Mouse (Mus musculus) liver, postnatal 0 days (tissue): ENCODE data around the gene Tmem87a. TPM values are rescaled to one million over a fixed set of nuclear protein-coding genes. Genes with fewer than 3 reads are reported as not detected.

Experiments used
- ATAC-seq: fragments of 200-750 bp; cut with Nextera tagmentation; 2 replicates; pipeline ENCODE4 v1.8.0; 2017; ENCODE audit warnings: mild to moderate bottlenecking, moderate library complexity
- DNase-seq: peaks from one replicate; pipeline ENCODE4 v3.0.0-alpha.2; 2016
- H3K27ac ChIP-seq: fragments of 300-500 bp; sonication (generic); 2 replicates; pipeline ENCODE4 v1.5.1; 2014; ENCODE audit warnings: antibody characterized with exemption, moderate library complexity, mild to moderate bottlenecking, low read depth
- H3K27me3 ChIP-seq: fragments of 300-500 bp; sonication (generic); 2 replicates; pipeline ENCODE4 v1.6.1; 2014; ENCODE audit warnings: low read length, control low read depth, mixed read lengths; ENCODE audit not compliant: insufficient read depth
- H3K36me3 ChIP-seq: fragments of 300-500 bp; sonication (generic); replicated peaks from 2 replicates; pipeline ENCODE4 v1.6.1; 2014; ENCODE audit warnings: mild to moderate bottlenecking, control low read depth, low read length, moderate library complexity, mixed read lengths; ENCODE audit not compliant: insufficient read depth
- H3K4me1 ChIP-seq: fragments of 300-500 bp; sonication (generic); 2 replicates; pipeline ENCODE4 v1.6.1; 2014; ENCODE audit warnings: antibody characterized with exemption, mild to moderate bottlenecking, control low read depth; ENCODE audit not compliant: insufficient read depth
- H3K4me2 ChIP-seq: fragments of 300-500 bp; sonication (generic); 2 replicates; pipeline ENCODE4 v1.6.1; 2014; ENCODE audit warnings: low read depth, mild to moderate bottlenecking, low read length, moderate library complexity, mixed read lengths
- H3K4me3 ChIP-seq: fragments of 300-500 bp; sonication (generic); 2 replicates; pipeline ENCODE4 v1.5.1; 2014; ENCODE audit warnings: low read depth, low read length
- H3K9ac ChIP-seq: fragments of 300-500 bp; sonication (generic); replicated peaks from 2 replicates; pipeline ENCODE4 v1.6.1; 2014; ENCODE audit warnings: mild to moderate bottlenecking, moderate library complexity
- H3K9me3 ChIP-seq: fragments of 300-500 bp; sonication (generic); 2 replicates; pipeline ENCODE4 v1.6.1; 2016; ENCODE audit warnings: mild to moderate bottlenecking, control low read depth, low read length, mixed read lengths
- CTCF ChIP-seq: sonication (generic); IDR thresholded peaks from 2 replicates; pipeline ENCODE4 v1.5.1; 2016; ENCODE audit warnings: antibody characterized with exemption, low read depth
- EP300 ChIP-seq: IDR thresholded peaks from 2 replicates; pipeline ENCODE4 v1.6.1; 2016; ENCODE audit warnings: antibody characterized with exemption, low read depth, mild to moderate bottlenecking
- WGBS: fragments of 180-500 bp; shearing (Covaris S2); extraction: QIAGEN DNeasy Blood & Tissue Kit; methylation state at CpG from one replicate; pipeline ENCODE4 v1.1.7; 2014; ENCODE audit not compliant: insufficient replicate concordance; 5-methylcytosine and 5-hydroxymethylcytosine counted together
- polyA plus RNA-seq: library from polyadenylated mRNA; unstranded; fragments of >200 nt; fragmentation: Nextera tagmentation; extraction: Ambion mirVana; gene quantifications from 2 replicates; pipeline ENCODE4 v1.2.1, GENCODE M21; 2015

Gene Tmem87a
- polyA plus RNA-seq, 1 experiment from 2014 or later: 3.2 TPM

DNA sequence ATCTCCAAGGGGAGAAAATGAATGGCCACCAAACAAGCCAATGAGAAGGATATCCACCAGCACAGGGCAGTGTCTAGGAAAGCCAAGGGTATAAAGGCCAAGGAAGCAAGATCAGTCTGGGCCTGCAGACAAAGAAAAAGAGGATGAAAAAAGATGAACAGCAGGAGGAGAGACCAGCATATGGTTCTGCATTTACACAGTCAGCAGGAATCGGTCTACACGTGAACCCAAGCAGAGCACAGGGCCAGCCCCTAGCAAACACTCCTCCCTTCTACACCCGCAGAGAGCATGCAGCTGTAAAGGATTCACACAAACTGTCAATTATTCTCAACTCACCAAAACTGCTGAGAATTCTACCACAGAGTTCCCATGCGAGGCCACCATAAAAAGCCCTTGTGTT, 30.1 kb downstream of the Tmem87a start:
- Histone ChIP-seq H3K27me3 (no peaks in the 10 kb centered on the region), H3K9me3 (no peaks in the 10 kb centered on the region), H3K4me1 (no peaks in the 10 kb centered on the region), H3K36me3 (peaks cover 66% of the 10 kb centered on the region), H3K4me2 (no peak overlapping the region), H3K9ac (no peak overlapping the region), H3K4me3 (no peak overlapping the region), H3K27ac (no peak overlapping the region)
- ATAC-seq (no peak), DNase-seq (no peak)
- 85% methylated on average over 4 of the region's 4 CpGs for WGBS
- TF ChIP-seq CTCF (no peak), EP300 (no peak)

DNA sequence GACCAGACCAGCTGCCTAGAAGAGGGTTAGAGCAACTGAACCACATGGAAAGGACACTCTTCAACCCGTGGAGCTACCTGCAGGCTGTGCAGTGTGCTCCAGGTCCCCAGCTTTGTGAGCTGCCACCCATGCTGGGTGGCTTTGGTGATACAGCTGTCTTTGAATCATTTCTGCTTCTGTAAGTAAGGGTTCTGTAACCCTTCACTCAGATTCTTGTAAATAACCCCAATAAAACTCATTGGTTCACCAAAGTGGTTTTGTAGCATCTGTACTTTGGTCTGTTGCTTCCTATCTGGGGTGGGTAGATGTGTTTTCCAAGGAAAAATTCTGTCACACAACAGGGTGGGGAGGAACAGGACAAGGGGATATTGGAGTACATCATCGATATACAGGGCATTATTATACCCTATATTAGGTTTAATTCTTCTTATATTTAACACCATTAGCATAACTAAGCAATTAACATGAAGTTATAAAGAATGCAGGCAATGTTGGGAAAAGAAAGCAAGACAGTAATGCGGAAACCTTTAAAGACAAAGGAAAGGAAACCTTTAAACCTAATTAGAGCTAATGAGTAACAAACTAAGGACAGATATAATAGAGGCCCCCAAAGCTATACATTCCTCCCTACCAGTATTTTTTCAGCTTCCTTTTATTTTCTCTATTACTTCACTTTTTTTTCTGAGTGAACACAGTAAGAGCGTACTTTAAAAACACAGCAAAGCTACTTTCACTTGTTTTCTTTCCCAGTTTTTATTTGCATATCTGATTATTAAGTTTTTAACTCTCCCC, 36.3 kb downstream of the Tmem87a start:
- Histone ChIP-seq H3K4me3 (no peak overlapping the region), H3K27ac (no peak overlapping the region), H3K27me3 (no peaks in the 10 kb centered on the region), H3K9me3 (no peaks in the 10 kb centered on the region), H3K9ac (no peak overlapping the region), H3K4me2 (no peak overlapping the region), H3K4me1 (no peaks in the 10 kb centered on the region), H3K36me3 (peaks cover 64% of the 10 kb centered on the region)
- WGBS: 90% methylated on average over 4 of the region's 4 CpGs
- no peak for TF ChIP-seq EP300
- TF ChIP-seq CTCF: no peak
- DNase-seq (no peak), ATAC-seq (no peak)

DNA sequence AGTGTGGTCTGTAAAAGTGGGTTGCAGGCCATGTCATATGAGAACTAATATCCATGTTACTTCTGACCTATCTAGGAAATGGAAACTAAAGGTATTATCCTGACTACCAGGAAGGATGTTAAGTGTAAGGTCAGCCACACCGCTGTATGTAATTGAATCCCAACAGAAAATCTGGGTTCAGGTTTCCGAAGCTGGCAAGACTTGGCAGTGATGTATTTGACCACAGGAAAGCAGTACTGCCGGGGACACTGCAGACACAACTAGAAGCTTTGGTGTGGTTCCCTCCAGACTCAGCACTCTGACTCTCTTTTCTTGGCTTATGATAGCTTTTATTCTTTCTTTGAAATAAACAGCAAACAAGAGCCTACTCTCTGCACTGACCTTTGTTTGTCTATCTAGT, 37.4 kb downstream of the Tmem87a start:
- Histone ChIP-seq H3K4me3 (no peak overlapping the region), H3K4me1 (no peaks in the 10 kb centered on the region), H3K4me2 (no peak overlapping the region), H3K27me3 (no peaks in the 10 kb centered on the region), H3K36me3 (peaks cover 62% of the 10 kb centered on the region), H3K9ac (no peak overlapping the region), H3K9me3 (no peaks in the 10 kb centered on the region), H3K27ac (no peak overlapping the region)
- TF ChIP-seq EP300: no peak
- WGBS: 80% methylated on average over 3 of the region's 3 CpGs
- no peak for DNase-seq
- ATAC-seq: no peak

DNA sequence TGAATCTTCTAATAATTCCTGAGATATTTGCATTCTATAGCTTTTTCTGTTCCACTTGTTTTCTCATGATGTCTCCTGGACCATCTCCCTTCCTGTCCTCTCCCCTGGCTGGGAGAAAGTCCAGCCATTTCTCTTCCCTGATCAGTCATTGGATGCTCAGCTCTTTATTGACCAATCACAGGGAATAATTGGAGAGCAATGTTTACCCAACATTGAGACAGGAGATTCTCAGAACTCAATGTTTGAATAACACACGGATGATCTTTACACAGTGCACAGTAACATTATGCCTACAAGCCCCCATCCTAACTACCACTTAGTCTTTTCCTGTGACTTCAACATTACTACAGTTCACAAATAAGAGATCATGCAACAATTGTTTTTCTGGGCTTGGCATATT, 43.5 kb downstream of the Tmem87a start:
- 63% methylated on average over 1 of the region's 1 CpGs for WGBS

DNA sequence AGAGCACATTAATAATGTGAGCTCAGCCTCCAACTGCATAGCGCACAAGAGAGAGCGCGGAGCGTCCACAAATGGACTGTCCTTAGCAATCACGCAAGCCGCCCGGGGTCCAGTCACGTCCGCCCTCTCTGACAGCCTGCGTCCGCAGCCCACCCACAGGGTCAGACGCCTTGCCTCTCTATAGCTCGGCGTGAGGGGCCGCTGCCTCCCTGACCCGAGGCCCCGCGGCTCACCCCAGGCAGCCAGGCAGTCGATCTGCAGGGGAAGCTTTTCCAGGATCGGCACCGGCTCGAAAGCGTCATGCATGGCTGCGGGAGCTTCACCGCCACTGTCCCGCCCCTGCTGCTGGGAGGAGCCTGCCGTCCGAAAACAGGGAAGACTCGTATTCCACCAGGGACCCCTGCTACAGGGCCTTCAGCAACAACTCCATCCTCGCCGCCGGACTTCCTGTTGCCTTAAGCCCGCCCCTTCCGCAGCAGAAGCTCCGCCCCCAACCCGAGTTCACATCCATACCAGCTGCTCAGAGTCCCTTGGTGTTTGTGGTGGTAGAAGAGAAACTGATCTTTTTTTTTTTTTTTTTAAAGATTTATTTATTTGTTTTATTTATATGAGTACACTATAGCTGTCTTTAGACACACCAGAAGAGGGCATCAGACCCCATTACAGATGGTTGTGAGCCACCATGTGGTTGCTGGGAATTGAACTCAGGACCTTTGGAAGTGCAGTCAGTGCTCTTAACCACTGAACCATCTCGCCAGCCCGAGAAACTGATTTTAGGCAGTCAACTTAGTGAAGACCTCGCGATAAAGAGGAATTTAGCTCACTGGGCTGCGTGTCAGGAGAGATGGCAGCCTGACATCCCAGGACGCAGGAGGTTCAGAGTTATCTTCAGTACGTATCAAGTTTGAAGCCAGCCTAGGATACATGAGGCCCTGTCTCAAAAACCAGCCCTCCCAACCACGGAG, 50.9 kb downstream of the Tmem87a start, which contains the start of gene Vps39:
Vps39 (minus strand) TSS at position 456 of the 965 bp plus-strand sequence.
- Histone ChIP-seq H3K4me1 (peaks cover 12% of the 10 kb centered on the region), H3K9me3 (no peaks in the 10 kb centered on the region), H3K9ac (peak within 1 kb of the TSS; percentile 86), H3K4me2 (peak within 1 kb of the TSS; percentile 79), H3K27ac (peak within 1 kb of the TSS; percentile 70), H3K27me3 (no peaks in the 10 kb centered on the region), H3K4me3 (peak within 1 kb of the TSS; percentile 91), H3K36me3 (peaks cover 24% of the 10 kb centered on the region)
- 9% methylated on average over 44 of the region's 44 CpGs for WGBS
- DNase-seq (peak; percentile 93), ATAC-seq (peak; percentile 93)
- TF ChIP-seq CTCF (0 out of 2 replicates have a peak, but pooled peaks have one; percentile 12), EP300 (no peak)

More for the DNA sequence above, 43.5 kb downstream of the Tmem87a start:
- Histone ChIP-seq H3K4me2 (no peak overlapping the region), H3K4me1 (no peaks in the 10 kb centered on the region), H3K4me3 (no peak overlapping the region), H3K27me3 (no peaks in the 10 kb centered on the region), H3K36me3 (peaks cover 33% of the 10 kb centered on the region), H3K9ac (no peak overlapping the region), H3K9me3 (no peaks in the 10 kb centered on the region), H3K27ac (peak overlapping the region; percentile 23; the same call in 1 of the 2 replicates)
- ATAC-seq (peak; percentile 93), DNase-seq (no peak)
- TF ChIP-seq CTCF (no peak), EP300 (no peak)

DNA sequence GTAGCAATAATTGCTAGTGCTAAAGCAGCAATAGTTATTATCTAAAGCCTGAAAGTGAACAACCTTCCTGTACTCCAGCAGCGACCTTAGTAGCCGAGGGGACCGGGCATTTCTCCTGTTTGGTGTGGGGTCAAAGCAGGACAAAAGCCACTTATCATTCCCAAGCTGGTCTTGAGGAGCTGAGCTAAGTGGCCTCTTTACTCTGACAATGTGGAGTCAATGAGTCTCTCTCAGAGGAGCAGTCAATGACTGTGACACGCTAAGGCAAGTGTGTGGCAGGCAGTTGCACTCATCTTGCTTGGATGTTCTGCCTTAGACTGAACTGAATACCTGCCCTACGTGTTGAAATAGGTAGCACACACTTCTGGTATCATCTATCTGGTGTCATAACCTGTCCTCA, 52.6 kb downstream of the Tmem87a start:
- no peak overlapping the region for H3K4me3 ChIP-seq

More for the DNA sequence above, 52.6 kb downstream of the Tmem87a start:
- Histone ChIP-seq H3K27me3 (no peaks in the 10 kb centered on the region), H3K4me2 (no peak overlapping the region), H3K27ac (no peak overlapping the region), H3K36me3 (peaks cover 24% of the 10 kb centered on the region), H3K9me3 (no peaks in the 10 kb centered on the region), H3K9ac (no peak overlapping the region), H3K4me1 (peaks cover 12% of the 10 kb centered on the region)
- TF ChIP-seq EP300 (no peak), CTCF (no peak)
- no peak for ATAC-seq
- no peak for DNase-seq
- WGBS: 77% methylated on average over 5 of the region's 5 CpGs
